Mouse (Mus musculus) liver, embryonic 16.5 days (tissue): ENCODE measurements around the gene Mipep. TPM values are rescaled to one million over a fixed set of nuclear protein-coding genes. Genes with fewer than 3 reads are reported as not detected.

Experiments
- ATAC-seq: fragments of 200-750 bp; cut with Nextera tagmentation; 2 replicates; pipeline ENCODE4 v1.8.0; 2017; ENCODE audit warnings: low read depth, mild to moderate bottlenecking, moderate number of reproducible peaks, moderate library complexity
- H3K27ac ChIP-seq: fragments of 300-500 bp; sonication (generic); 2 replicates; pipeline ENCODE4 v1.5.1; 2014; ENCODE audit warnings: mild to moderate bottlenecking, low read length
- H3K27me3 ChIP-seq: fragments of 300-500 bp; sonication (generic); 2 replicates; pipeline ENCODE4 v1.6.1; 2014; ENCODE audit warnings: low read depth, low read length, mixed read lengths; ENCODE audit not compliant: control insufficient read depth, insufficient read depth
- H3K36me3 ChIP-seq: fragments of 300-500 bp; sonication (generic); 2 replicates; pipeline ENCODE4 v1.6.1; 2014; ENCODE audit warnings: mild to moderate bottlenecking; ENCODE audit not compliant: control insufficient read depth, insufficient read depth
- H3K4me1 ChIP-seq: fragments of 300-500 bp; sonication (generic); 2 replicates; pipeline ENCODE4 v1.6.1; 2014; ENCODE audit warnings: low read depth, low read length, mixed read lengths; ENCODE audit not compliant: control insufficient read depth
- H3K4me2 ChIP-seq: fragments of 300-500 bp; sonication (generic); 2 replicates; pipeline ENCODE4 v1.6.1; 2014; ENCODE audit warnings: low read depth, low read length, mixed read lengths
- H3K4me3 ChIP-seq: fragments of 300-500 bp; sonication (generic); 2 replicates; pipeline ENCODE4 v1.5.1; 2014; ENCODE audit warnings: low read depth, mild to moderate bottlenecking, low read length
- H3K9ac ChIP-seq: fragments of 300-500 bp; sonication (generic); 2 replicates; pipeline ENCODE4 v1.6.1; 2014; ENCODE audit warnings: low read depth, low read length
- H3K9me3 ChIP-seq: fragments of 300-500 bp; sonication (generic); replicated peaks from 2 replicates; pipeline ENCODE4 v1.6.1; 2016; ENCODE audit warnings: low read length; ENCODE audit not compliant: control insufficient read depth
- WGBS: fragments of 180-500 bp; shearing (Covaris S2); extraction: QIAGEN DNeasy Blood & Tissue Kit; methylation state at CpG from one replicate; pipeline ENCODE4 v1.1.7; 2014; ENCODE audit not compliant: insufficient replicate concordance; 5-methylcytosine and 5-hydroxymethylcytosine counted together
- polyA plus RNA-seq: library from polyadenylated mRNA; unstranded; fragments of >200 nt; fragmentation: Nextera tagmentation; extraction: Ambion mirVana; gene quantifications from 2 replicates; pipeline ENCODE4 v1.2.1, GENCODE M21; 2015

Gene Mipep
- polyA plus RNA-seq, 1 experiment from 2014 or later, result 9.8 TPM

DNA sequence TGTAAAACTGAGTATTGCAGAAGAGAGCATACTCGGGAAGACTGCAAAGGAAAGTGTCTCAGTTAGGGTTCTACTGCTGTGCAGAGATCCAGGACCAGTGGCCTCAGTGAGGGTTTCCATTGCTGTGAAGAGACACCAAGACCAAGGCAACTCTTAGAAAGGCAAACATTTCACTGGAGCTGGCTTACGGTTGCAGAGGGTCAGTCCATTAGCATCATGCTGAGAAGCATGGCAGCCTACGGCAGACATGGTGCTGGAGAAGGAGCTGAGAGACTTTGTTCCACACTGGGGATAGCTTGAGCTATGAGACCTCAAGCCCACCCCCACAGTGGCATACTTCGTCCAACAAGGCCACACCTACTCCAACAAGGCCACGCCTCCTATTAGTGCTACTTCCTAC is 67.3 kb downstream of the Mipep start:
- H3K4me2 ChIP-seq, result no peak overlapping the region
- no peak overlapping the region for H3K27ac ChIP-seq
- H3K9me3 ChIP-seq, result no peaks in the 10 kb centered on the region
- no peaks in the 10 kb centered on the region for H3K4me1 ChIP-seq
- 66% methylated on average over 5 of the region's 5 CpGs for WGBS
- no peak overlapping the region for H3K9ac ChIP-seq
- H3K4me3 ChIP-seq, result no peak overlapping the region
- no peaks in the 10 kb centered on the region for H3K36me3 ChIP-seq
- H3K27me3 ChIP-seq, result no peaks in the 10 kb centered on the region
- ATAC-seq, result no peak

DNA sequence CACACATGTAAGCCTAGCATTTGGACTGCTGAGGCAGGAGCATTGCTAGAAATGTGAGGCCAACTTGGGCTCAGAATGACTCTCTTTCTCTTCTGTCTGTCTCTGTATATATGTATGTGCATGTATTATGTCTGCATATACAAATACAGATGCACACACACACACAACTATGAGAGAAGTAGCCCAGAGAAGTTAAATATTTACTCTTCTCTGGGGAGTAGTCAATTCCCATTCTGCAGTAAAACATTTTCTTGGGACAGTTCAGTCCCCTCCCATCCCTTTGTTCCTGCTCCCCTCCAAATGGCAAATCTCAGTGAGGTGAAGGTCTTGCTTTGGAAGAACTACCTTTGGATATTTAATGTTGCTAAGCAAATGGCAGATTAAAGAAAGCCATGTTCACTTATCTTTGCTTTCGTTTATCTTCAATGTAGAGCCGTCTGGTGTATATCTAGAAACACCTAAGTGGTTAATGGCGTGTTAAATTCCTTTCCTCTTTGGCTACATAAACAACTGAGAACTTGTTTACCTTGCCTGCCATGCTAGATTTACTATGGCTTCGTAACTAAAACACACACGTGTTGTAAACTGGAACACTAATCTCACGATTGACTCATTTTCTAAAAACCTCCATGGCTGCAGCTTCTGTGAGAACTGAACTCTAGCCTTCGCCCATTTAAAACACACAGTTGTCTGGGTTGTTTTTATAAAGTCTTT is 72.0 kb downstream of the Mipep start:
- ATAC-seq, result no peak
- Histone ChIP-seq H3K4me1 (no peaks in the 10 kb centered on the region), H3K4me3 (no peak overlapping the region)

DNA sequence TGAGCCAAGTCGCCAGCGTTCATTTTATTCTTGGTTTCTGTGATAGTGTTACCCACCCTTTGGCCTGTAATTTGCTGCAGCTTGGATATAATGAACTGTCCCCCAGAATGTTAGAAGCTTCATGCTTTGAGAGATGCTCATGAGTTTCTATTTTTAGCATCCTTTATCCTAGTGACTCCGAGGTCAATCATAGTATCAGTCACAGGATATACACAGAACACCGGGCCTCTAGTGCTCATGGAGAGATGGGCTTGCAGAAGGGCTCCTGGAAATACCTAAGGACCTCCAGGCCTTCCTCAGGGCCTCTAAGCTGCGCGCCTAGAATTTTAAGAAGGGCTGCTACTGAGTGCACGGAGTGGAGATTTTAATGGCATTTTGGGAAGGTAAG is 72.5 kb downstream of the Mipep start:
- no peak for ATAC-seq
- WGBS, result 69% methylated on average over 7 of the region's 7 CpGs
- Histone ChIP-seq H3K4me2 (no peak overlapping the region), H3K27me3 (no peaks in the 10 kb centered on the region), H3K9me3 (no peaks in the 10 kb centered on the region), H3K36me3 (no peaks in the 10 kb centered on the region), H3K9ac (no peak overlapping the region), H3K4me3 (no peak overlapping the region), H3K4me1 (no peaks in the 10 kb centered on the region), H3K27ac (no peak overlapping the region)

More for the DNA sequence above, 72.0 kb downstream of the Mipep start:
- Histone ChIP-seq H3K36me3 (no peaks in the 10 kb centered on the region), H3K27me3 (no peaks in the 10 kb centered on the region), H3K9me3 (no peaks in the 10 kb centered on the region), H3K4me2 (no peak overlapping the region), H3K27ac (no peak overlapping the region), H3K9ac (no peak overlapping the region)
- WGBS, result 56% methylated on average over 7 of the region's 7 CpGs

DNA sequence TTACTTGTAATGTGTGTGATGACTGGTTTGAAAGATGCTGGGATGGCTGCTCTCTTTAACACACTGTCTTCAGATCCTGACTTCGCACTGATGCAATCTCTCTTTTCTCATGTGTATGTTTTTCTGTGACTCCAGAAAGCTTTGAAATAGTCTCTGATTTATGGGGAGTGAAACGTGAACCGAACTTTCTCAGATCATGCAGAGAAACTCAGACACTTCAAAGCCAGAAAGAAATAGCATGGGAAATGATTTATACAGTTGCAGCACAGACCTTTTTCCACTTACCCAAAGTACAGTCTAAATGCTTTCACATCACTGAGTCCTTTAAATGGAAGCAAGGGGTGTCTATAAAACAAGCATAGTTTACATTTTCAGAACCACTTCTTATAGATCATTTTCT is 79.0 kb downstream of the Mipep start:
- no peak for ATAC-seq
- H3K27me3 ChIP-seq, result no peaks in the 10 kb centered on the region
- 68% methylated on average over 3 of the region's 3 CpGs for WGBS
- no peaks in the 10 kb centered on the region for H3K36me3 ChIP-seq
- no peak overlapping the region for H3K27ac ChIP-seq
- no peaks in the 10 kb centered on the region for H3K9me3 ChIP-seq
- no peak overlapping the region for H3K4me3 ChIP-seq
- no peak overlapping the region for H3K9ac ChIP-seq
- H3K4me2 ChIP-seq, result no peak overlapping the region
- H3K4me1 ChIP-seq, result no peaks in the 10 kb centered on the region

DNA sequence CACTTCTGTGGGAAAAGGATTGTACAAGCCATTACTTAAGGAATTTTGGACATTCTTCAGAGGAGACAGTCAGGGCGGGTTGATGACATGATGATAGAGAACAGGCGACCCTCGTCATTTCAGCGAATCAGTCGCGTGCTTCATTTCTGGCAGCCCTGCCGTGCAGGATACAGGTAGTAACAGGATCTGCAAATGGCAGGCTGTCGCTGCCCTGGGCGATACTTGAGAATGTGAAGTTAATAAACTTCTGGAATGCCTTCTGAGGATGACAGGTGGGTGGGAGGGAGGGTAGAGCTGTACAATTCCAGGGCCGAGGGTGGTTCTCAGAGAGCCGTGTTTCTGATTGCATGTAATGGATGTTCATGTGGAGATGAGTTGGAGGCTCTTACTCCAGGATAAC is 82.0 kb downstream of the Mipep start:
- Histone ChIP-seq H3K9me3 (no peaks in the 10 kb centered on the region), H3K9ac (no peak overlapping the region)
- WGBS, result 78% methylated on average over 11 of the region's 11 CpGs

DNA sequence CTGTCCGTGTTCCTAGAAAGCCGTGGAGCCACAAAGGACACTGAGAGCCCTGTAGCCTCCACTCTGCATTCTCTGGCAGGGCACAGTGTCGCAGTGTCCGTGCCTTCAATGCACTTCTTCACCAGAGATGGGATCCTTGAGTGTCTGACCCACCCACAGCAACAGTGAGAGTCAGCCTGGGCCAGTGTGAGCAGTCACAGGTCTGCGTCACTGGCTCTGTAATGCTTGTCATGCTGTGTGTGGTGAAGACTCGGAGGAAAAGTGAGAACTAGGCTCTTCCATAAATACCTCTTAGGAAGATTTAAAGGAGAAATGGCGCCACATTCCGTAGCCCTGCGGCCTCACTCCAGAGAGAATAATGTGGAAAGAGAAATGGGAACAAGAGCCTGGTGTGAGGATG is 84.0 kb downstream of the Mipep start:
- Histone ChIP-seq H3K4me1 (no peaks in the 10 kb centered on the region), H3K27ac (no peak overlapping the region), H3K4me3 (no peak overlapping the region), H3K9me3 (no peaks in the 10 kb centered on the region), H3K36me3 (no peaks in the 10 kb centered on the region), H3K9ac (no peak overlapping the region), H3K4me2 (no peak overlapping the region), H3K27me3 (no peaks in the 10 kb centered on the region)
- 81% methylated on average over 9 of the region's 9 CpGs for WGBS
- no peak for ATAC-seq

More for the DNA sequence above, 82.0 kb downstream of the Mipep start:
- Histone ChIP-seq H3K4me2 (no peak overlapping the region), H3K36me3 (no peaks in the 10 kb centered on the region), H3K4me1 (no peaks in the 10 kb centered on the region), H3K27me3 (no peaks in the 10 kb centered on the region), H3K27ac (no peak overlapping the region), H3K4me3 (no peak overlapping the region)
- no peak for ATAC-seq

DNA sequence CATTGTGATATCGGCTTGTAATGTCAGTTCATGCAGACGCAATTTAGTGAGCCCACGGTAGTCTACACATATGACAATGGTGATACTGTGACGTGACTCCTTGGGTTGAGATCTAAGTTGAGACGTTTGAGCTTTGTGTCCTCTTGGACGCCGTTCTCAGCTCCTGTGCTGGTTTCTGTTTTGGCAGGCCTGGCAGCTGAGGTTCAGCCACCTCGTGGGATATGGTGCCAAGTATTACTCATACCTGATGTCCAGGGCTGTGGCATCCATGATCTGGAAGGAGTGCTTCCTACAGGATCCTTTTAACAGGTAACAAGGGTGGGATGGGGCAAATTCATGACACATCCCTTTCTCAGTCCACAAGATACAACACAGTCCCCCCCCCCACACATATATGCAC is 87.5 kb downstream of the Mipep start:
- Histone ChIP-seq H3K9me3 (no peaks in the 10 kb centered on the region), H3K4me2 (no peak overlapping the region), H3K27ac (no peak overlapping the region), H3K4me3 (no peak overlapping the region), H3K36me3 (no peaks in the 10 kb centered on the region), H3K4me1 (no peaks in the 10 kb centered on the region), H3K9ac (no peak overlapping the region), H3K27me3 (no peaks in the 10 kb centered on the region)
- ATAC-seq, result no peak
- WGBS, result 84% methylated on average over 8 of the region's 8 CpGs

DNA sequence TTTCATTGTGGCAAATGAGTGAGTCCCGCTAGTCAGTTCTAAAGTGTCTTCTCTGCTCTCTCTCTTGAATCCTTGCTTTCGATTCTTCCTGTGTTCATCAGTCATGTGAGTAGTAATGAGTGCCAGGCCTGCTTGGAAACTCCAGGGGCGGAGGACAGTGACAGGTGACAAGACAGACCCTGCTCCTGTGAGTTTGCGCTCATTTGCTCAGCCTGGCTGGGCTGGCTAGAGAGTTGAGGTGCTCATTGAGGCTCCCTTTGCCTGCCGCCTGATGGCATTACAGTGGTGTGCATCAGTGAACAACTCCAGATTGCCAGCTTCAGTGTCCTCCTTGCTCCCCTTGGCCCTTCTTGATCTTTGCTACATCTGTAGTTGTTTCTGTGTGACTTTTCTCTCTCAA is 97.7 kb downstream of the Mipep start:
- Histone ChIP-seq H3K27me3 (no peaks in the 10 kb centered on the region), H3K36me3 (no peaks in the 10 kb centered on the region; the same call in 1 of the 2 replicates), H3K9ac (no peak overlapping the region), H3K4me3 (no peak overlapping the region), H3K9me3 (no peaks in the 10 kb centered on the region), H3K4me2 (no peak overlapping the region), H3K27ac (no peak overlapping the region), H3K4me1 (no peaks in the 10 kb centered on the region)
- ATAC-seq, result no peak
- 76% methylated on average over 5 of the region's 5 CpGs for WGBS

DNA sequence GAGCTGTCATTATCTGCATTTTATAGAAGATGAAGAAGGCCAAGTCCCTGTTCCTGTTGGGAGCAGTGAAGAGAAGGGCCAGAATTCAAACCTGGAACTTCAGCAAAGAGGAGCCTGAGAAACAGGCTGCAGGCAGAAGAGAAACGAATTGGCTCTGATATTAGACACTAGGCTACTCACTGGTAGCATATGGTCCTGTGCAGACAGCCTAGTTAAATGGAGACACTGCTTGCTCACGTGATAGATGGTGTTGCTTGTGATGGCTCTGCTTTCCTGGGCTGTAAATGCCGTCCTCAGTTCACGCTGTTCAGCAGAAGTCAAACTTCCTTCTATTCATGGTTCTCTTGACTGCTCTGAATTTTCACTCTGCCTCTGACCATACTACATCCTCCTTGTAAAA is 98.3 kb downstream of the Mipep start:
- Histone ChIP-seq H3K36me3 (no peaks in the 10 kb centered on the region; the same call in 1 of the 2 replicates), H3K9ac (no peak overlapping the region), H3K27me3 (no peaks in the 10 kb centered on the region), H3K27ac (no peak overlapping the region), H3K4me3 (no peak overlapping the region), H3K9me3 (no peaks in the 10 kb centered on the region), H3K4me1 (no peaks in the 10 kb centered on the region), H3K4me2 (no peak overlapping the region)
- 55% methylated on average over 4 of the region's 4 CpGs for WGBS
- no peak for ATAC-seq
